Mouse (Mus musculus): Measurements from ENCODE around the gene Srsf4.

Srsf4 gene

DNA sequence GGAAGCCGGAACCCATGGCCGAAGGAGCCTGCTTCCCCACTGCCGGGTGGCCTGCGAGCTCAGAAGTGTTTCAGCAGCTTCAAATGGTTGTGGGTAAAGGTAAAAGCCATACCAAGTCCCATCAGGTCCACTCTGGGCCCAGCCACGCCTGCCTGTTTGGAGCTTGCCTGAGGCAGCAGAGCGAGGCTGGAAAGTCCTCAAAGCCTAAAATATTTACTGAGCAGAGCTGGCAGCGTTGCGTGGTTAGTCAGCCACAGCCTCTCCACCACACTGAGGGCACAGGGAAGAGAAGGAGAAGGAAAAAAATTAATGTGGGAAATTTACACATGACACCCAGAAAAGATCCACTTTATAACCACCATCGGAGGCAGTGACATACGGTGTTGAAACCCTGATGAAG lies 40.1 kb downstream of the Srsf4 start:
- intact Hi-C loops (cut with DNase I) = no loop called here

DNA sequence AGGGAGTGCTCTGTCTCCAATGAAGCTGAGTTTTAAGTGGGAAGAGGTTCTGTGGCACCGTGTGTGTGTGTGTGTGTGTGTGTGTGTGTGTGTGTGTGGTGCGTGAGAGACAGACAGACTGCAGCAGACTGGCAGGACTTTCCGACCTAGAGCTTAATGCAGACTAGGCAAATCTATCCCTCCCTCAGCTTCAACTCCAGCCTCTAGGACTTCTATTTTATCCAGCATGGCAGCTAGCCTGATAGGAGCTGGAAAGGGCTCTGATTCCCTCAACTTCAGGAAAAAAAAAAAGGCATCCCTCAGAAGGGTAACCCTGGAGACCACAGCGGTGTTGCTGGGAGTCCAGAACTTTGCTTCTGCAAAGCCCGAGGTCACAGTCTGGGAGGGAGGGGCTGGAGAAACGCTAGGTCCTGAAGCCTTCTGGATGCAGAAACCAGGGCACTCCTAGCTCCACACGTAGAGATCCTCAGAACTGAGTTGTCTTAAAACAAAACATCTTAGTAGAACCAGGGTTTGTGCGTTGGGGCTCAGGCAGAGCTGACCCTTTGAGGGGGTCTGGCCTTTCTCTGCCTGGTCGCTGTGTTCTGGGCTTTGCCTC lies 40.7 kb downstream of the Srsf4 start:
- intact Hi-C loops (cut with DNase I) = no loop called here

DNA sequence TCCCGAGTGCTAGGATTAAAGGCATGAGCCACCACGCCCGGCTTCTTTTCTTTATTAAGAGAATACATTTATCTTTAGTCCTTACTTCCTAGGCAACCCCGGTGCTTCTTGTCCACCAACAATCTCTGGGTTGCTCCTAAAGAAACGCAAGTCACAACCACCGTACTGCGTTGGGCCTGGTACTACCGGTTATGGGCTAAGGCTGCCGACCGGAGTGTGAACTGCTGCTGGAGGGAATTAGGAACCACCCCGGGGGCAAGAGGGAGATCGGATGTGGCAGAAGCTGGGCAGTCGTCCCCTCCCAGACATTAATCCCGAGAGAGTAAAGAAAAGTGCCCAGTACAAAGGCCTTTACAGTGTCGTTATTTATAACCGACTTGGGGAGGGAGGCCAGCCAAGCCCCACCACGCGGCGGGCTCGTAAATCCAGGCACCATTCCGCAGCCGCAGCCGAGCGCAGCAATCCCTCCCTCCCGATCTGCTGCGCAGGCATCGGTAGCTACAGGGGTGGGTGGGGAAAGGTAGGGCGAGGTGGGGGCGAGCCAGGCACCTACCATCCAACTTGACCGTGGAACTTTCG lies 41.6 kb downstream of the Srsf4 start:
- intact Hi-C loops (cut with DNase I) = loop anchor here (5.0 kb wide), 1 partner anchor 52 kb away; no protein-coding TSS in a partner anchor

DNA sequence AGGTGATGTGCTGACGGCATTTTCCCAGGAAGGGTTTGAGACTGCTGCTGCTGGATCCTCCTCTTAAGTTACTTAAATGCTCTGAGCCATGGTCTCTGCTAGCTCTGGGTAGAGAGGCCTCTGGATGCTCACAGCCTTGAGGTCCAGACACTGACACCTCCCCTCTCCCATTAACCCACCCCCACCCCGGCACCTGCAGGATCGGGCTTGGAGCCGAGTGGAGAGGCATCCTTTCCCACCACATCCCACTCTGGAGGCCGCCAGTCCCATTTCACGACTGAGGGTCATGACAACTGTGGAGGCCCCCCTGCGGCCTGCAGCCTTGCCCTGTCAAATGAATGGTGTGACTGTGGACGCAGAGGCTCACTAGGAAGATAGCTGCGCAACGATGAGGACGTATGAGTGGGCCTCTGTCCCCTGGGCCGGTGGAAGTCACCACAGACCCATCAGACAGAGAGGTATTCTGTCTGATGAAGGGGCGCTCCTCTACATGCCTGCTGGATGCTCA lies 42.5 kb downstream of the Srsf4 start:
- intact Hi-C loops (cut with DNase I) = loop anchor here (5.0 kb wide), 1 partner anchor 51 kb away; no protein-coding TSS in a partner anchor

DNA sequence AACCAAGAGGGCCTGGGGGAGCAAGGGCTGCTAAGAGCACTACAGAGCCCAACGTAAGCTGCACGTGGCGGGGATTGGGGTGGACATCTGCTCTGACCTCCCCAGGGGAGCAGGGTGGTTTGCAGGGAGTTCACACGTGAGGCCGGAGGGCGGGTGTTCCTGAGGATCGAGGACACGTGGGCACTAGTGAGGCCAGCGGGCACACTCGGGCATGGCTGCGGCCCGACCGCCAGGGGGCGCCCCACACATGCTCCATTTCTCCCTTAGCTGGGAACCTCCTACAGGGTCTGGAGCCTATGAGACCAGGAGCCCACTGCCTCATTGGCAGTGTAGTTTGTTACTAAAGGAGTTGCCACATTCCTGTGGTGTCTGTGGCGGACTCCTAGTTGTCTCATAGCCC lies 43.0 kb downstream of the Srsf4 start:
- intact Hi-C loops (cut with DNase I) = loop anchor here (5.0 kb wide), 1 partner anchor 51 kb away; no protein-coding TSS in a partner anchor

DNA sequence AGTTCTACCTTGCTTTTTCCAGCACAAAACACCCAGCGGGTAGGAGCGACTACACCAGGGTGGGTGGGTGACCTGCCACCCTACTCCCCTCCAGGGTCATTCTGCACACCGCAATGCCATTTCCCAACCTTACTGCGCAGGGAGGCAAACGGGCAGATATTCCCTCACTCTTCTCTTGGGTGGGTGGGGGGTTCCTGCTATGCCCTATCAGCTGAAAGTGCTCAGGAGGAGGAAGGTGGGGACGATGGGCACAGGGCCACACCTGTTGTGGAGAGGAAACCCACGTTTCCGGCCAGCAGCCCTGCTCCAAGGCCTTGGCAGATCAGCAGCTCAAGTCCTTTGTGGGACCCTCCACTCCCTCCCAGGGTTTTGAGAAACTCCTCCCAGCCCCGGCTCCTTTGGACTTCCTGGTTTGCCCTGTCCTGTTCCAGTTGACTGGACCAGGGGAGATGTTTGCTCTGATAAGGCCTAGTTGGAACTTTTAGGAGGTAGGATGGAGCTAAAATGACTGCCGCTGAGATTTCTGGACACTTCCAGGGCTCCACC lies 43.7 kb downstream of the Srsf4 start:
- intact Hi-C loops (cut with DNase I) = loop anchor here (5.0 kb wide), 1 partner anchor 50 kb away; no protein-coding TSS in a partner anchor

DNA sequence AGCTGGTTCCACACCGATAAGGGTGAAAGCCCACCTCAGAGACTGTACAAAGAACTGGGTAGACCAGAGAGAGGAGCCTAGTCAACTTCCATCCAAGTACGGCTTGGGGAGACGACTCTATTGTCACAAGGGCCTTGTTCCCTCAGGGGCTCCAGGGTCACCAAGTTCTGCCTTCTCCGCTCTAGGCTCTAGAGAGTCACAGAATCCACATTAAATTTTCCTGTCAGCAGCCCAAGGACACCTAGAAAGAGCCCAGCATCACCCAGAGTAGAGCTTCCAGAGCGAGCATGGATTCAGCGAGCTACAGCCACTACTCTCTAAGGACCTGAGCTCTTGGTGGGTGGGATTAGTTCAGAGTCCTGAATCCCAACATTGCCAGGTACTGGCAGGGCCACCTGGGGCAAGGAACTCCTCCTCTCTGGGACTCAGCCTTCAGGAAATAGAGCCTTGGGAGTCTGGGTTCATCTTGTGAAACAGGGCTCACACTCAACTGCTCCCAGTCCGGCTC lies 44.7 kb downstream of the Srsf4 start:
- intact Hi-C loops (cut with DNase I) = loop anchor here (5.0 kb wide), 1 partner anchor 49 kb away; no protein-coding TSS in a partner anchor

DNA sequence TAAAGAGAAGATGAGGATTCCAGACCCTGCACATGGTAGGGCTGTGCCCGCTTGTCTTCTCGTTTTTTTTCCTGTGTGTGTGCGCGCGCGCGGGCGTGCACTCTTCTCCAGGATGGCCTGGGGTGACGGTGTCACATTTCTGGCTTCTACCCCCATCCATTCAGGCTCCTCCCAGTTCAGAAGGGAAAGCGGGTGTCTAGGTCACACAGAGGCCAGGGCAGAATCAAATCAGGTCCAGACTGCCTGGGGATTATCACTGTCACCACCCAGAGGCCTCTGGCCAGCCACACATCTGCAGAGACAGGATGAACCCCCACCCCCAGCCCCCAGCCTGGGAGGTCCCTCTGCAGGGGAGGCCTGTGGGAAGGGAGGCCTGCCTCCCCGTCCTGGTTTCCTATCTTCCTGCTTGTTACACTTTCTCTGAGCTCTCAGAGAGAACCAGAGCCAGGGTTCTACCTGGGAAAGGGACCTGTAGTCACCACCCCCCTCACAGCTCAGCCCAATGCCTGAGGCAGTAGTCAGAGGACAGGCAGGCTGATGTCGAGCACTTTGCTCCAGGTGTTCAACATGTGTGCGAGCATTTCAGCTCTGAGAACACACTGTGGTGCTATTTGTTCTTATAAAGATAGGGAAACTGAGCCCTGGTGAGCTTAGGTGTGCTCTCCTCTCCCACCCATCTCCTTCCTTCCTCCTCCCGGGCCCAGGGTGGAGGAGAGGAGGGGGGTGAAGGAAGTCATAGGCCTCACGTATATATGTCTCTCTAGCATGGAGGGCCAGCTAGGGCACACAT lies 45.5 kb downstream of the Srsf4 start:
- intact Hi-C loops (cut with DNase I) = loop anchor here (5.0 kb wide), 1 partner anchor 48 kb away; no protein-coding TSS in a partner anchor

DNA sequence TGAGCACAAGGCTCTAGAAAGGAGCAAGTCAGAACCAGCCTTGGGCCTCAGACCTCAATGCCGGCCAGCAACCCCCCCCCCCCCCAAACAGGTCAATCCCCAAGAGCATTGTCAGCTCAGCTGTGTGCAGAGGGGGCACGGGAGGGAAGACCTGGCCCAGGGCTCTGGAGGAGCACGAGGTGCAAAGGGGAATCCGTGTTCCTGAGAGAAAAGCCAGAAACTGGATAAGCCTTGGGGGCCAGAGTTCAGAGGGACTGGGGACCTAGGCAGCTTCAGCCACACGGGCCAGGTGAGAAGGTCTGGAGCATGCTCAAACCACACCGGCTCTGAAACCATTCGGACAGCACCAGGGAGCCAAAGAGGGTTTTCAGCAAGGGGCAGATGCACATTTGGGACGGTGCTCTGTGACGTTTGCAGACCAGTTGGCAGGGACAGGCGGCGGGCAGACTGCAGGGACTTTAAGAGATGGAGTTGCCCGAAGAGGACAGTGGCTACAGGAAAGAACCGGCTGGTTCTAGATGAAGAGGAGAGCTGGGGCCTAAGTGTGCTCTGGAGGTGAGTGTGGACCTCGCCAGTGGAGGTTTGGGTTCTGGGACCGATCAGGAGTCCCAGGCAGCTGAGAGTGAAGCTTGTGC lies 46.2 kb downstream of the Srsf4 start:
- intact Hi-C loops (cut with DNase I) = loop anchor here (5.0 kb wide), 1 partner anchor 48 kb away; no protein-coding TSS in a partner anchor

DNA sequence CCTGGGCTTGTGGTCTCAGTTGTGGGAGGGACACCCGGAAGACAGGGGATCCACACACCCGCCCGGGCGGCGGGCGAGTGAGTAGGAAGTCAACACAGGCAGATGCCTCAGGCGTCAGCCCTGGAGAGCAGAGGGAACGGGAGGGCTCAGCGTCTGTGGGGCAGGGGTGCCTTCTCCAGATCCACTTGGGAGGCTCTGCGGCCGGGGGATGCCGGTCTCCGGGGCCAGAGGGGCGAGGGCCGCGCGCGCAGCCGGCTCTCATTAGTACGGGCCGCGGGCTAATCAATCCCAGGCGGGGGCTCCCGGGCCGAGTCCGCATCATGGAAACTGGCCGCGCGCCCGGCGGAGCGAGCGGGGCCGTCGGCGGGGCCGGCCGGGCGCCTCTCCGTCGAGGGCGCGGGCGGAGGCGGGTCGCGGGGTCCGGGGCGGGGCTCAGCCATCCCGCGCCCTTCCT lies 46.8 kb downstream of the Srsf4 start:
- intact Hi-C loops (cut with DNase I) = no loop called here

DNA sequence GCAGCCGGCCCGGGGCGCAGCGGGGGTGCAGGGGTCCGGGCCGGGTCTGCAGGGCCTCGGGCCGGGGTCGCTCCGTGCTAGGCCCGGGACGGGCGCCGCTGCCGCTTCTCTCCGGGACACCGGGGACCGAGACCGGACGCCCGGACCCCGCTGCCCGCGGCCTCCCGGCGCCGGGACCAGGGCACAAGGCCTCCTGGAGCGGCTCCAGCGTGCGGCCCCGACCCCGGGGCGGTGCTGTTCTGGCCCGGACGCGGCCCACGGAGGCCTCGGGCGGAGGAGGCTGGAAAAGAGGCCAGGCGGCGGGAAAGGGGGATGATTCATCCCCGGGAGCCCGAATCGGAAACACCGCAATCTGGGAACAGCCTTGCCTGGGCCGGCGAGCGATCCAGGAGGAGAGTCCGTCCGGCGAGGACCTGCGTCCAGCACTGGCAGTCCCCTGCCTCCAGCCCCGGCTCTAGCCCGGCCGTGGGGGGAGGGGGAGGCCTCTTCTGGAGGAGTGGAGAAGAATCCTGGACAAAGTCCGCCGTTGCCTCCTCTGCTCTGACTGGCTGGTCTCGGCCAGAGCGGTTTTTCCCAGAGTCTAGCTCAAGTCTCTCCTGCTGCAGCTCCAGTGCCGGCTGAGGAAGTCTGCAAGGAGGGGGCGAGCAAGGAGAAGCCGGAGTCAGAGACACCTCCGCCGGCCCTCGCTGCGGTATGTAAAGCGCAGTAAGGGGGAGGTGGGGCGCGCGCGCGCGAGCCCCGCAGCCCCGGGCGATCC lies 47.4 kb downstream of the Srsf4 start:
- intact Hi-C loops (cut with DNase I) = no loop called here

DNA sequence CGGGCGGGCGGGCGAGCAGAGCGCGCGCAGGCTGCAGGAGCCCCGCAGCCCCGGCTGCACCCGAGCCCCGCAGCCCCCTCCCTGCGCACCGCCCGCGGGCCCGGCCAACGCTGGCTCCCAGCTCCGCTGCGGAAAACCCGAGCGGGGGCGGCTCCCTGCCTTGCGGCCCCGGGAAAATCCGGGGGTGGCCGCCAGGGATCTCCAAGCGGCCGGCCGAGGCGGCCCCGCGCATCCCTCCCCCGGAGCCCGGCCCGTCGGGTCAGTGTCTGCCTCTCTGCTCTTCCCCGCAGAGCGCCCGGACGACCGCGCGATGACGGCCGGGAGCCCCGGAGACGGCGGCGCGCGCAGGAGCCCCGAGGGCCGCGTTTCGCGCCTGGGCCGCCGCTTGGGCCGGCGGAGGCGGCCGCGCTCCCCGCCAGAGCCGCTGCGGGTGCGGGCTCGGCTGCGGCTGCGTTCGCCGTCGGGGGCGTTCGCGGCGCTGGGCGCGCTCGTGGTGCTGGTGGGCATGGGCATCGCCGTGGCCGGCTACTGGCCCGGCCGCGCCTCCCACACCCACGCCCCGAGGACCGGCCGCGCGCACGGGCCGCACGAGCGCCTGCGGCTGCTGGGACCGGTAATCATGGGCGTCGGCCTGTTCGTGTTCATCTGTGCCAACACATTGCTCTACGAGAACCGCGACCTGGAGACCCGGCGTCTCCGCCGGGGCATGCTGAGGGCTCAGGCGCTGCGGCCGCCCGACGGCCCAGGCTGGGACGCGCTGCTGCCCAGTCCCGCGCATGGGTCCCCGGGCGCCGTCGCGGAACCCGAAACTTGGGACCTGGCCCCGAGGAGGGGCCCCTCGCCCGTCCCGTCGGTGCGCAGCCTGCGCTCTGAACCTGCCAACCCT lies 48.3 kb downstream of the Srsf4 start, which contains the start of gene Tmem200b:
Tmem200b (plus strand) TSS at position 311 of the 886 bp plus-strand sequence.
- intact Hi-C loops (cut with DNase I) = no loop called here

DNA sequence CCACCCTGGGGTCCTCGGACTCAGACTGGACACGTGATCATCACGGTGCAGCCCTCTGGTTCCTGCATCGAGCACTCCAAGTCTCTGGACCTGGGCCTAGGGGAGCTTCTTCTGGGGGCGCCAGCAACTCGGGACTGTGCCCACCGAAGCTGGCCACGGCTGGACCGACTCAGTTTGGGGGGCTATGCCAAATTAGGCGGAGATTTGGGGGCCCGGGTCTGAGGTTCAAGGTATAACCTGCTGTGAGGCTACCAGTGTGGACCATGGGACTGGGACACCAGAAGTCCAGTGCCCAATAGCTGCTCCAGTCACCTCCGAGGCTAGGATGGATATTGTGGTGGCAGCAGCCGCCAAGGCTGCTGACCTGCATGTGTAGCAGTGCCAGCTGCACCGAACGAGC lies 49.0 kb downstream of the Srsf4 start:
- intact Hi-C loops (cut with DNase I) = no loop called here

DNA sequence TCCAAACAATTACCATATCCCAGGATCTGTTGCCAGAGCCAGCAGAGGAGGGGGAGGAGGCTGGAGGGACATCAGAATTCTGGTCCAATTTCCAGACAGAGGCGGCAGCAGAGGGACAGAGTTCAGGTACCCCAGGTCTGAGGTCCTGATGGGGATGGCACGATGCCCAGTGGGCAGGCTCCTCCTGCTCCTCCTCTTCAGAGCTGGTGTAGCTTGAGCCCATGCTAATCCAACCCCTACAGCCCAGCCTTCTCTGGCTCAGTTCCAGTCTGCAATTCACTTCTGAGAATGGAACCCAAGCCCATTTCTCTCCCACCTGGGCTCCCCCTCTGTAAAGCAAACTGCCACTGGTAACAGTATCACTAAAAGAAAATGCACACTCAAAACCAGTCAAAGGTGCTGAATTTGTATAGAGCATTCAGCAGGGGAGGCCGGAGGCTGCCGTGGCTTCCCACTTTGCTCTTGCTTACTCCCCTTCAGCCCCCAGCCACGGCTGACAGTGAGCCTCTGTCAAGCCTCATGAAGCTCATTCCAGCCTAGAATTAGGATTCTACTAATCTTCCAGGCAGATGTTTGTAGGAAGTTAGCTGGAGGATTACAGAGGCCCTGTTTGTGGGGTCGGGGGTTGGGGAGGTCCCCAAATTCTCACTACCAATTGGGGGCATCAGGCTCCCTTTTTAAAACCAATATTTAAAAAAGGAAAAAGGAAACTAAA lies 50.8 kb downstream of the Srsf4 start:
- intact Hi-C loops (cut with DNase I) = no loop called here

DNA sequence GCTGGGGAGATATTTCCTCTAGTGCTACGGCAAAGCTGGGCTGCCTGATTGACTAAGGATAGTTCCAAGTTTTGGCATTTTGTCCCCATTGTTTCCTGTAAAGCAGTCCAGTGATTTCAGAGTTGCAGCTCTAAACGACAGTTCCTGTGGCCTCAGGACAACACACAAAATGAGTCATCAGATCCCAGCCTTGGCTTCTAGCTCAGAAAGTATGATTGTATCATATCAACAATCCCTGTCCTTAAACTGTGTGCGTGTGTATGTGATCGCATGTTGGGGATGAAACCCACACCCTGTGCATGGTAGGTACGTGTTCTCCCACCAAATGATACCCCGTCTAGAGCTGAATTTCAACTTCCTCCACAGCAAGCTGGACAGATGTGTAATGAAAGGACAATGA lies 55.7 kb downstream of the Srsf4 start:
- intact Hi-C loops (cut with DNase I) = no loop called here

DNA sequence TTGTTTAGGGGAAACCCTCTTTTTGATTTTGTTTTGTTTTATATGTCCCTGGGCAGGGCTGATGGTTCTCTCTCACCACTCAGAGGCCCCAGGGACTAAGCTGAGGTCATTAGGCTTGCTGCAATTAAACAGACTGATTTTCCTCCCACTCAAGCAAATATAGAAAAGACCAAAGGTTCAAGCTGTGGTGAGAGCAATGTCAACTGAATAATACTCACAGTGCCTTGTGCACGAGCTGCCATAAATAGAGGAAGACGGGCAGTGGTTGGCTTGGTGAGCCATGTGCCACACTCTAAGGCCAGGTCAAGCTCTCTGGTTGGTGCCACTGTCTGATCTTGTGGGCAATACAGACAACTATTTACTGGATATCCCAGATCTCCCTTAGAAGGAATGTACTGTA lies 66.0 kb downstream of the Srsf4 start:
- intact Hi-C loops (cut with DNase I) = no loop called here

DNA sequence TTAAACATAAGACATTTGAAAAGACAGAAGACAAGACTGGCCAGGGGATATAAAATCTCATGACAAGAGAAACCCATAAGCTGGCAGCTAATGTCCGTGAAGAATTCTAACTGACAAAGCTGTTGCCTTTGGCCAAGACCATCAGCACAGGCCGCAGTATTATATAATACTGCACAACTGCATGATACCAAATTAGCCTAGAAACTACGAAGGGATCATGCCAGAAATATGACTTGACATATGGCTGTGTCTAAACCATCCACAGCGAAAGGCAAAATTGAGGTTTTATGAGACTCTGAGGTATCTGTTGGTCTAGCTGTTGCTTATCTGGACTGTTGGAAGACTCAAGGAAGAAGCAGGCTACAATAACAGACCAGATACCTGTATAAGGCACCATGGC lies 67.4 kb downstream of the Srsf4 start:
- intact Hi-C loops (cut with DNase I) = no loop called here

DNA sequence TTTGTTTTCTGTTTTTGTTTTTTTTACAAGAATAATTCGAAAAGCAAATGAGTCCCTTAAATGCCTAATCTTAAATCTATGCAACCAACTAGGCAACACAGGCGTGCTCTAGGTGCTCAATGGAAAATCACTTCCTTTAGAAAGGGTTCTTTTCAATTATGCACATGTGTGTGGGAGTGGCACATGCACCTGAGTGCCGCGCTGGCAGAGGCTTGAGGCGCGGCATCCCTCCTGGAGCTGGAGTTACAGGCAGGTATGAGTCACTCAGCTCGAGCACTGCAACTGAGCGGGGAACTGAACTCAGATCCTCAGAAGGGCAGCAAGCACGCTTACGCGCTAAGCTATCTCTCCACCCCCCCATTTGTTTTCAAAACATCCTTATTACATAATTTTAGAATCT lies 74.4 kb downstream of the Srsf4 start:
- intact Hi-C loops (cut with DNase I) = no loop called here
